Mouse (Mus musculus): ENCODE data around the gene Vkorc1. TPM values are rescaled to one million over a fixed set of nuclear protein-coding genes. Genes with fewer than 3 reads are reported as not detected.

Gene Vkorc1
- total and polyA plus RNA-seq, 3 experiments: 36.2 to 66.4 TPM; not detected in 1

DNA sequence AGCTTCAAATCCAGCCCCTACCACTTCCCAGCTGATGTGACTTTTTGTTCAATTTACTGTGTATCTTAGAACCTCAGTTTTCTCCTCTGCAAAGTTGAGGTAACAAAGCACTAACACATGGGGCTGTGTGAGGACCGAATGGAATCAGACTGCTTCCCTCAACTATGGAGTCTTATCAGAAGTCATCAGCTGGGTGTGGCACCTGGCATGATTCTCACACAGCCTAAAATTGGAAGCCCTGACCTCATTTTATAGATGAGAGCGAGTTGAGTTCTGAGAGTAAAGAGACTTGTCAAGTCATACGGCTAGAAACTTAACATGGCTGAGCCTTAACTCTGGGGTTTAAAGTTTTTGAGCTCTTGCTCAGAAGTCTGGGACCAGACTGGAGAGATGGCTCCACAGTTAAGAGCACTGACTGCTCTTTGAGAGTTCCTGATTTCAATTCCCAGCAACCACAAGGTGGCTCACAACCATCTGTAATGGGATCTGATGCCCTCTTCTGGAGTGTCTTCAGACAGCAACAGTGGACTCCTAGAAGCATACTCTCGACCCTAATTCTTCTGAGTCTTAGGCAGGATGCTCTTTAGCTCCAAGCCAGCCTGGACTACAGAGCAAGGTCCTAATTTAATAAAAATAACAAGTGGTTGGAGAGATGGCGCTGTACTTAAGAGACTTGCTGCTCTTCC lies 25.1 kb downstream of the Vkorc1 start (continued):
- TF ChIP-seq SIN3A (IDR thresholded peaks at IDR 0.05; ENCODE audit: low read length) (peak; percentile 44), MXI1 (IDR thresholded peaks at IDR 0.05; ENCODE audit: low read depth, low read length) (peak; percentile 45; the same call in 1 of the 2 replicates), UBTF (IDR thresholded peaks at IDR 0.05; ENCODE audit: borderline replicate concordance, insufficient read depth, low read depth, low read length) (no peak), CHD2 (IDR thresholded peaks at IDR 0.05; ENCODE audit: low read length) (no peak), MEF2A (IDR thresholded peaks at IDR 0.05; ENCODE audit: extremely low read depth, insufficient replicate concordance, low read depth, low read length, poor library complexity, severe bottlenecking) (no peak), MAFK (IDR thresholded peaks at IDR 0.05; ENCODE audit: borderline replicate concordance, low read depth, low read length) (no peak), MYC (IDR thresholded peaks at IDR 0.05; ENCODE audit: low read depth, low read length) (no peak), ETS1 (IDR thresholded peaks at IDR 0.05; ENCODE audit: low read depth, low read length) (peak; percentile 63), CHD1 (IDR thresholded peaks at IDR 0.05; ENCODE audit: low read depth, low read length) (no peak), ZKSCAN1 (IDR thresholded peaks at IDR 0.05; ENCODE audit: low read depth, low read length) (no peak), TAL1 (IDR thresholded peaks at IDR 0.05; ENCODE audit: low read length) (no peak), MAX (IDR thresholded peaks at IDR 0.05; ENCODE audit: low read length) (no peak), USF2 (IDR thresholded peaks at IDR 0.05; ENCODE audit: borderline replicate concordance in 1 of 2, insufficient read depth in 1 of 2, low read depth in 1 of 2, low read length in 2 of 2) (no peak), GABPA (IDR thresholded peaks at IDR 0.05; ENCODE audit: low read depth, low read length) (no peak), POLR2A (IDR thresholded peaks at IDR 0.05; ENCODE audit: control insufficient read depth in 1 of 2, insufficient read depth in 1 of 2, low read depth in 1 of 2, low read length in 2 of 2, poor library complexity in 1 of 2) (no peak), POLR2AphosphoS2 (IDR thresholded peaks at IDR 0.05; ENCODE audit: low read length) (0 out of 2 replicates have a peak, but pooled peaks have one; percentile 29), TCF12 (IDR thresholded peaks at IDR 0.05; ENCODE audit: low read depth, low read length) (no peak; the same call in 1 of the 2 replicates), RCOR1 (IDR thresholded peaks at IDR 0.05; ENCODE audit: low read depth, low read length) (0 out of 2 replicates have a peak, but pooled peaks have one; percentile 30), BHLHE40 (IDR thresholded peaks at IDR 0.05; ENCODE audit: borderline replicate concordance, low read depth, low read length) (no peak), SMC3 (IDR thresholded peaks at IDR 0.05; ENCODE audit: low read depth, low read length) (peak; percentile 71)

DNA sequence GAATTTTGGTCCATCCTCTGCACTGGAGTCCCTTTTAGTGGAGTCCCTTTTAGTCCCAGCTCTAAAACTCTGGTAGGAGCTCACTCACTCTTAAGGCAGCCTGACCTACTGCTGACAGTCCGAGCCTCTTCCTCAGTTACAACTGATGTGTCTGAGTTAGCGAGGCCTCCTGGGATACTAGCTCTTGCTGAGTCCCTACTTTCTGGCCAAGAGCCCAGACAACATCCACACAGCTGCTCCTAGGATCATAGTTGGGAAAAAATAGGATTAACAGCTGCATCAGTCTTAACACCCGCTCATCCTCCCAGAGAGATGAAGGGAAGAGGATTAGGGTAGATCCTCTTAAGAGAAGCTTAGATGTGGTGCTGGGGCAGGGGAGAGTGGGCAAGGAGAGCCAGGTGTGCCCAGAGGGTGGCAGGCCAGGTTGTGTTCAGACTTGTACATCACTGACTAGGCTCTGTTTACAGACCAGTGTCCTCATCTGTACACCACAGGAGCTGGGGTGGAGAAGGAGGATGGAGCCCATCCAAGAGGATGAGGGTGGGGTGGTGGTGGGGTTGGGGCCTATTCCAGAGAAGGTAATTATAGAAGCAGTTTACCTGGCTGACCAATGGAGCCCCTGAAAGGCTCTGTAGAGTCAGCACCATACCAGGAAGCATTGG lies 26.1 kb downstream of the Vkorc1 start:
- H3K36me3 ChIP-seq (ENCODE audit: control insufficient read depth in 1 of 2, insufficient read depth in 2 of 2, low read length in 2 of 2): peaks cover 2 to 16% of the 10 kb centered on the region in 2 experiments; a peak in 3 of 4 replicates

More for the DNA sequence above, 26.1 kb downstream of the Vkorc1 start:
- H3K79me2 ChIP-seq (ENCODE audit: control insufficient read depth, insufficient read depth, low read length, poor library complexity): peaks cover 8% of the 10 kb centered on the region; the same call in 1 of the 2 replicates
- H3K4me1 ChIP-seq (ENCODE audit: control insufficient read depth in 1 of 2, insufficient read depth in 2 of 2, low read length in 2 of 2): peaks cover 6 to 11% of the 10 kb centered on the region in 2 experiments
- H3K4me3 ChIP-seq (ENCODE audit: control insufficient read depth in 1 of 2, insufficient read depth in 1 of 2, low read depth in 2 of 2, low read length in 2 of 2): no peak overlapping the region
- no peak for TF ChIP-seq MYC (IDR thresholded peaks at IDR 0.05; ENCODE audit: low read depth, low read length)
- no peak for TF ChIP-seq CTCF (IDR thresholded peaks at IDR 0.05 in 2 of 3, conservative IDR thresholded peaks at IDR 0.05 in 1 of 3; ENCODE audit: control insufficient read depth in 1 of 3, insufficient read depth in 1 of 3, low read depth in 2 of 3, low read length in 3 of 3, poor library complexity in 1 of 3, severe bottlenecking in 1 of 3)
- TF ChIP-seq ELF1 (IDR thresholded peaks at IDR 0.05; ENCODE audit: low read depth, low read length): no peak
- TF ChIP-seq POLR2AphosphoS2 (IDR thresholded peaks at IDR 0.05; ENCODE audit: low read length): no peak
- TF ChIP-seq MEF2A (IDR thresholded peaks at IDR 0.05; ENCODE audit: extremely low read depth, insufficient replicate concordance, low read depth, low read length, poor library complexity, severe bottlenecking): no peak
- TF ChIP-seq SIN3A (IDR thresholded peaks at IDR 0.05; ENCODE audit: low read length): no peak
- TF ChIP-seq E2F4 (IDR thresholded peaks at IDR 0.05; ENCODE audit: borderline replicate concordance, low read depth, low read length): no peak
- no peak for TF ChIP-seq JUND (IDR thresholded peaks at IDR 0.05; ENCODE audit: low read depth, low read length)
- no peak for TF ChIP-seq RCOR1 (IDR thresholded peaks at IDR 0.05; ENCODE audit: low read depth, low read length)
- TF ChIP-seq EP300 (IDR thresholded peaks at IDR 0.05; ENCODE audit: low read depth in 1 of 2, low read length in 2 of 2): no peak
- TF ChIP-seq KAT2A (conservative IDR thresholded peaks at IDR 0.05; ENCODE audit: low read depth, low read length): no peak
- no peak for TF ChIP-seq MAFK (IDR thresholded peaks at IDR 0.05; ENCODE audit: borderline replicate concordance, low read depth, low read length)
- TF ChIP-seq MAX (IDR thresholded peaks at IDR 0.05; ENCODE audit: low read length): no peak
- DNase-seq (ENCODE audit: low read depth, low spot score): no peak
- H3K9me3 ChIP-seq (replicated peaks; ENCODE audit: insufficient read depth, low read length): no peaks in the 10 kb centered on the region
- H3K9ac ChIP-seq (ENCODE audit: control insufficient read depth, low read depth, low read length, poor library complexity, severe bottlenecking): no peak overlapping the region
- no peaks in the 10 kb centered on the region for H3K27me3 ChIP-seq (ENCODE audit: control insufficient read depth in 1 of 2, insufficient read depth in 2 of 2, low read length in 2 of 2)
- no peak overlapping the region for H3K27ac ChIP-seq (ENCODE audit: control insufficient read depth, low read depth, low read length)
